Mouse (Mus musculus) cerebellum, adult 2 months (tissue): Measurements from ENCODE around the gene H60b.

Experiments
- CTCF ChIP-seq: fragments of 200-500 bp; IDR thresholded peaks from 2 replicates; pipeline ENCODE4 v1.5.1; 2011; ENCODE audit warnings: low read depth, mild to moderate bottlenecking, control low read depth, low read length, moderate library complexity, borderline replicate concordance; ENCODE audit not compliant: insufficient read depth
- POLR2A ChIP-seq: fragments of 200-500 bp; IDR thresholded peaks from 2 replicates; pipeline ENCODE4 v1.6.1; 2011; ENCODE audit warnings: low read length, control low read depth, borderline replicate concordance; ENCODE audit not compliant: insufficient read depth

DNA sequence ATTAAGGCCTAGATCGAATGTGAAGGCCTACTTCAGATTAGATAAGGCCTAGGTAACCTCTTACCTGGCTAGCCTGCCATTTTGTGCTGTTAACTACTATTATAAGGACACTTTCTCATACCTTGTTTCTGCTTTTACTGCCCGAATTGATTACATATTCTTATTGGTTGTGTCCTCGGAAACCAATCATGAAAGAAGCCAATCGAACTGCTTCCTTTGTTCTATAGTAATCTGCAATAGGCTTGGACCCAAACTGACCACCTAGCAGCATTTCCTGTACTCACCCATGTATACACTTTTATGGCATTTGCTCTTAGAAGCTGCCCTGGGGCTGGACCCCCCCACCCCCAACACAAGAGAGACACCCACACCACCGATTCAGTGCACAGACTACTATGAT is 15.5 kb upstream of the H60b start:
- TF ChIP-seq CTCF, result no peak
- TF ChIP-seq POLR2A, result no peak
